Mouse (Mus musculus) kidney, adult 2 months (tissue): ENCODE measurements around the gene Mmp28.

Source experiments
- CTCF ChIP-seq: fragments of 200-500 bp; conservative IDR thresholded peaks from 2 replicates; pipeline ENCODE4 v1.5.1; 2011; ENCODE audit warnings: low read depth, mild to moderate bottlenecking, control low read depth, low read length, moderate library complexity, mixed read lengths; ENCODE audit not compliant: insufficient read depth, insufficient read length
- POLR2A ChIP-seq: fragments of 200-500 bp; IDR thresholded peaks from one replicate; pipeline ENCODE4 v1.6.1; 2011; ENCODE audit warnings: low read depth, low read length, control low read depth

GRCm38 (mm10) chr11:83471766-83472165, 8.9 kb upstream of the Mmp28 start:
- TF ChIP-seq CTCF: no peak
- TF ChIP-seq POLR2A: no peak
